Mouse (Mus musculus): ENCODE data around the gene Ace3. TPM values are rescaled to one million over a fixed set of nuclear protein-coding genes. Genes with fewer than 3 reads are reported as not detected.

The Ace3 gene
- 0.71 TPM for polyA plus RNA-seq (2014; fragmentation: Illumina TruSeq; extraction: RNeasy Lipid Tissue Mini Kit (QIAGEN cat#74804); ENCODE audit: insufficient read depth, low read depth, low replicate concordance)

GRCm38 (mm10) chr11:105994375-105994774 lies at the start of gene Ace3:
TSS of gene Ace3 (plus strand) at chr11:105994675.

GRCm38 (mm10) chr11:105952911-105953386 lies 41.5 kb upstream of the Ace3 start, which contains the start of gene Cyb561:
TSS of gene Cyb561 (minus strand) at chr11:105953336.

GRCm38 (mm10) chr11:105967741-105968574 lies 26.5 kb upstream of the Ace3 start, which contains the start of gene Ace:
TSS of gene Ace (plus strand) at chr11:105967945.

GRCm38 (mm10) chr11:106007821-106008220 lies 13.3 kb downstream of the Ace3 start, which contains the start of gene Kcnh6:
TSS of gene Kcnh6 (plus strand) at chr11:106008124.

GRCm38 (mm10) chr11:106036548-106037417 lies 42.3 kb downstream of the Ace3 start, which contains the start of gene Dcaf7:
TSS of gene Dcaf7 (plus strand) at chr11:106036872.

Other genes starting within 250 kb of the Ace3 start
- gene Cyb561, start 41.3 kb upstream of the Ace3 start, polyA plus RNA-seq (2014; fragmentation: Illumina TruSeq; extraction: RNeasy Lipid Tissue Mini Kit (QIAGEN cat#74804); ENCODE audit: insufficient read depth, low read depth, low replicate concordance) = 54.4 TPM
- gene Ace, start 26.7 kb upstream of the Ace3 start, polyA plus RNA-seq (2014; fragmentation: Illumina TruSeq; extraction: RNeasy Lipid Tissue Mini Kit (QIAGEN cat#74804); ENCODE audit: insufficient read depth, low read depth, low replicate concordance) = 174 TPM
- not detected for gene Kcnh6, start 13.4 kb downstream of the Ace3 start, polyA plus RNA-seq (2014; fragmentation: Illumina TruSeq; extraction: RNeasy Lipid Tissue Mini Kit (QIAGEN cat#74804); ENCODE audit: insufficient read depth, low read depth, low replicate concordance)
- 20.8 TPM for gene Dcaf7, start 42.2 kb downstream of the Ace3 start, polyA plus RNA-seq (2014; fragmentation: Illumina TruSeq; extraction: RNeasy Lipid Tissue Mini Kit (QIAGEN cat#74804); ENCODE audit: insufficient read depth, low read depth, low replicate concordance)
- 8.3 TPM for gene Taco1, start 71.4 kb downstream of the Ace3 start, polyA plus RNA-seq (2014; fragmentation: Illumina TruSeq; extraction: RNeasy Lipid Tissue Mini Kit (QIAGEN cat#74804); ENCODE audit: insufficient read depth, low read depth, low replicate concordance)
- gene Map3k3, start 89.9 kb downstream of the Ace3 start, polyA plus RNA-seq (2014; fragmentation: Illumina TruSeq; extraction: RNeasy Lipid Tissue Mini Kit (QIAGEN cat#74804); ENCODE audit: insufficient read depth, low read depth, low replicate concordance) = 22.5 TPM
- not detected for gene Gm10840, start 166.2 kb downstream of the Ace3 start, polyA plus RNA-seq (2014; fragmentation: Illumina TruSeq; extraction: RNeasy Lipid Tissue Mini Kit (QIAGEN cat#74804); ENCODE audit: insufficient read depth, low read depth, low replicate concordance)
- 113 TPM for gene Limd2, start 166.2 kb downstream of the Ace3 start, polyA plus RNA-seq (2014; fragmentation: Illumina TruSeq; extraction: RNeasy Lipid Tissue Mini Kit (QIAGEN cat#74804); ENCODE audit: insufficient read depth, low read depth, low replicate concordance)
- gene Strada, start 207.5 kb downstream of the Ace3 start, polyA plus RNA-seq (2014; fragmentation: Illumina TruSeq; extraction: RNeasy Lipid Tissue Mini Kit (QIAGEN cat#74804); ENCODE audit: insufficient read depth, low read depth, low replicate concordance) = 9.7 TPM
- 52.1 TPM for gene Ccdc47, start 221.7 kb downstream of the Ace3 start, polyA plus RNA-seq (2014; fragmentation: Illumina TruSeq; extraction: RNeasy Lipid Tissue Mini Kit (QIAGEN cat#74804); ENCODE audit: insufficient read depth, low read depth, low replicate concordance)
- gene Ddx42, start 222.3 kb downstream of the Ace3 start, polyA plus RNA-seq (2014; fragmentation: Illumina TruSeq; extraction: RNeasy Lipid Tissue Mini Kit (QIAGEN cat#74804); ENCODE audit: insufficient read depth, low read depth, low replicate concordance) = 21.1 TPM

Data from lung, adult 10 weeks (tissue).